Mouse (Mus musculus): Measurements from ENCODE around the gene C5ar2. TPM values are rescaled to one million over a fixed set of nuclear protein-coding genes. Genes with fewer than 3 reads are reported as not detected.

The C5ar2 gene
- polyA plus RNA-seq, 1 experiment from 2014 or later, result 1.1 TPM

GRCm38 (mm10) chr7:16207076-16207475 is 36.9 kb downstream of the C5ar2 start:
- Histone ChIP-seq H3K4me2 (replicated peaks; ENCODE audit: low read depth, low read length) (no peak overlapping the region), H3K4me3 (ENCODE audit: low read depth, low read length) (no peak overlapping the region), H3K9me3 (ENCODE audit: low read length) (no peaks in the 10 kb centered on the region), H3K9ac (replicated peaks; ENCODE audit: low read depth) (no peak overlapping the region), H3K36me3 (ENCODE audit: insufficient read depth, low read length) (peaks cover 8% of the 10 kb centered on the region; the same call in 1 of the 2 replicates), H3K27me3 (replicated peaks; ENCODE audit: insufficient read depth, low read length) (no peaks in the 10 kb centered on the region), H3K4me1 (ENCODE audit: insufficient read depth, low read depth, low read length) (no peaks in the 10 kb centered on the region), H3K27ac (ENCODE audit: low read length) (no peak overlapping the region)
- DNase-seq (ENCODE audit: low spot score) (no peak), ATAC-seq (no peak)
- TF ChIP-seq EP300 (IDR thresholded peaks at IDR 0.05) (no peak), CTCF (IDR thresholded peaks at IDR 0.05) (no peak)
- WGBS, result 73% methylated on average over 7 of the region's 7 CpGs

GRCm38 (mm10) chr7:16204791-16205190 is 39.2 kb downstream of the C5ar2 start:
- Histone ChIP-seq H3K27ac (ENCODE audit: low read length) (no peak overlapping the region), H3K4me2 (replicated peaks; ENCODE audit: low read depth, low read length) (no peak overlapping the region), H3K36me3 (ENCODE audit: insufficient read depth, low read length) (peaks cover 12% of the 10 kb centered on the region; the same call in 1 of the 2 replicates), H3K4me1 (ENCODE audit: insufficient read depth, low read depth, low read length) (no peaks in the 10 kb centered on the region), H3K9ac (replicated peaks; ENCODE audit: low read depth) (no peak overlapping the region), H3K27me3 (replicated peaks; ENCODE audit: insufficient read depth, low read length) (no peaks in the 10 kb centered on the region), H3K4me3 (ENCODE audit: low read depth, low read length) (no peak overlapping the region), H3K9me3 (ENCODE audit: low read length) (no peaks in the 10 kb centered on the region)
- no peak for DNase-seq (ENCODE audit: low spot score)
- TF ChIP-seq EP300 (IDR thresholded peaks at IDR 0.05) (no peak), CTCF (IDR thresholded peaks at IDR 0.05) (no peak)
- 81% methylated on average over 8 of the region's 9 CpGs for WGBS
- ATAC-seq, result no peak

DNA sequence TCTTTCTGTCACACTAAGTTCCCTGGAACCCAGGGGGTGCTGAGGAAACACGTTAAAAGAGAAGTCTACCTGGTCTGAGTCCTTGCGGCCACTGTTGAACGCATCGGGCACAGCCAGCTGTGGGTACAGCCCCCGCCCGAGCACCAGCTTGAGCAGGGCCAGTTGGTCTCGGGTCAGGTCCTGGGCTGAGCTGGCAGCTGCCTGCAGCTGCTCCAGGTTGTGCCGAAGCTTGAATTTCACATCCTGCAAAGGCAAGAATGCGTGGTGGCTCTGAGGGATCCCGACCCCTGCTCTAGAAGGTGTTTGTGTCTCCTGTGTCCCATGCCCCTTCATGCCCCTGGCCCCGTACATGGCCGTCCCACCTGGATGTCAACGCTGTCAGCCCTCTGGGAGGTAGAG is 40.5 kb downstream of the C5ar2 start:
- Histone ChIP-seq H3K9ac (replicated peaks; ENCODE audit: low read depth) (no peak overlapping the region), H3K27ac (ENCODE audit: low read length) (no peak overlapping the region), H3K9me3 (ENCODE audit: low read length) (no peaks in the 10 kb centered on the region), H3K4me2 (replicated peaks; ENCODE audit: low read depth, low read length) (no peak overlapping the region), H3K27me3 (replicated peaks; ENCODE audit: insufficient read depth, low read length) (no peaks in the 10 kb centered on the region), H3K36me3 (ENCODE audit: insufficient read depth, low read length) (peaks cover 18% of the 10 kb centered on the region; the same call in 1 of the 2 replicates), H3K4me3 (ENCODE audit: low read depth, low read length) (no peak overlapping the region), H3K4me1 (ENCODE audit: insufficient read depth, low read depth, low read length) (no peaks in the 10 kb centered on the region)
- no peak for ATAC-seq
- TF ChIP-seq EP300 (IDR thresholded peaks at IDR 0.05), result no peak
- TF ChIP-seq CTCF (IDR thresholded peaks at IDR 0.05), result no peak
- no peak for DNase-seq (ENCODE audit: low spot score)
- 86% methylated on average over 13 of the region's 13 CpGs for WGBS

GRCm38 (mm10) chr7:16202756-16203504 is 41.0 kb downstream of the C5ar2 start:
- Histone ChIP-seq H3K9ac (replicated peaks; ENCODE audit: low read depth) (no peak overlapping the region), H3K4me2 (replicated peaks; ENCODE audit: low read depth, low read length) (no peak overlapping the region), H3K9me3 (ENCODE audit: low read length) (no peaks in the 10 kb centered on the region), H3K36me3 (ENCODE audit: insufficient read depth, low read length) (peaks cover 23% of the 10 kb centered on the region; the same call in 1 of the 2 replicates), H3K4me3 (ENCODE audit: low read depth, low read length) (no peak overlapping the region), H3K27ac (ENCODE audit: low read length) (no peak overlapping the region), H3K27me3 (replicated peaks; ENCODE audit: insufficient read depth, low read length) (no peaks in the 10 kb centered on the region), H3K4me1 (ENCODE audit: insufficient read depth, low read depth, low read length) (no peaks in the 10 kb centered on the region)
- no peak for ATAC-seq
- WGBS, result 80% methylated on average over 15 of the region's 15 CpGs
- TF ChIP-seq CTCF (IDR thresholded peaks at IDR 0.05) (no peak), EP300 (IDR thresholded peaks at IDR 0.05) (no peak)
- DNase-seq (ENCODE audit: low spot score), result no peak

DNA sequence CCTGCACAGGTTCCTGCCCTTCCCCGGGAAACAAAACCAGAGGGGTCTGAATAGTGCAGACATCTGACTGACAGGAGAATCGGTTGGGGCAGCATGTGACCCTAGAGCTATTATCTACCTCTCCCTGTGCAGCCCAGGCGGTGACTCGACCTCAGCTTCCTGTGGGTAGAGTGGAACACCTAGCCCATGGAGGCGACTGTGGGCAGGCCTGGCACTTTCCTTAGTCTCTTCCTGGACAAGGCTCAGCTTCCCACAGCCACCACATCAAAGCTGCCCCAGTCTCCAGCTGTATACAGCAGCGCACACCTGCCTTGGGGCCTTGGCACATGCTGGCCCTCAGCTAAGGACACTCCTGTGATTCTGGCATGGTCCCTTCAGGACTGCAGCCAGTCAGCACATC is 42.8 kb downstream of the C5ar2 start:
- Histone ChIP-seq H3K4me2 (replicated peaks; ENCODE audit: low read depth, low read length) (no peak overlapping the region), H3K4me1 (ENCODE audit: insufficient read depth, low read depth, low read length) (no peaks in the 10 kb centered on the region), H3K9ac (replicated peaks; ENCODE audit: low read depth) (no peak overlapping the region), H3K4me3 (ENCODE audit: low read depth, low read length) (no peak overlapping the region), H3K9me3 (ENCODE audit: low read length) (no peaks in the 10 kb centered on the region), H3K27me3 (replicated peaks; ENCODE audit: insufficient read depth, low read length) (no peaks in the 10 kb centered on the region), H3K36me3 (ENCODE audit: insufficient read depth, low read length) (peaks cover 32% of the 10 kb centered on the region; the same call in 1 of the 2 replicates), H3K27ac (ENCODE audit: low read length) (no peak overlapping the region)
- DNase-seq (ENCODE audit: low spot score), result no peak
- 71% methylated on average over 6 of the region's 6 CpGs for WGBS
- no peak for ATAC-seq
- TF ChIP-seq EP300 (IDR thresholded peaks at IDR 0.05), result no peak
- no peak for TF ChIP-seq CTCF (IDR thresholded peaks at IDR 0.05)

GRCm38 (mm10) chr7:16198540-16198939 is 45.4 kb downstream of the C5ar2 start:
- DNase-seq (ENCODE audit: low spot score), result no peak
- H3K27me3 ChIP-seq (replicated peaks; ENCODE audit: insufficient read depth, low read length), result no peaks in the 10 kb centered on the region
- WGBS, result 81% methylated on average over 11 of the region's 11 CpGs

More at GRCm38 (mm10) chr7:16198540-16198939, 45.4 kb downstream of the C5ar2 start:
- TF ChIP-seq CTCF (IDR thresholded peaks at IDR 0.05), result no peak
- no peak for TF ChIP-seq EP300 (IDR thresholded peaks at IDR 0.05)
- Histone ChIP-seq H3K27ac (ENCODE audit: low read length) (no peak overlapping the region), H3K4me3 (ENCODE audit: low read depth, low read length) (no peak overlapping the region), H3K9ac (replicated peaks; ENCODE audit: low read depth) (no peak overlapping the region), H3K4me2 (replicated peaks; ENCODE audit: low read depth, low read length) (no peak overlapping the region), H3K36me3 (ENCODE audit: insufficient read depth, low read length) (peaks cover 29% of the 10 kb centered on the region; the same call in 1 of the 2 replicates), H3K4me1 (ENCODE audit: insufficient read depth, low read depth, low read length) (no peaks in the 10 kb centered on the region), H3K9me3 (ENCODE audit: low read length) (no peaks in the 10 kb centered on the region)
- no peak for ATAC-seq

All from lung, postnatal 0 days (tissue).